Mouse (Mus musculus) intestine, embryonic 15.5 days (tissue): ENCODE results near the gene Prss32. TPM values are rescaled to one million over a fixed set of nuclear protein-coding genes. Genes with fewer than 3 reads are reported as not detected.

ENCODE experiments used
- polyA plus RNA-seq: library from polyadenylated mRNA; unstranded; fragments of >200 nt; fragmentation: Nextera tagmentation; extraction: Ambion mirVana; gene quantifications from 2 replicates; pipeline ENCODE4 v1.2.1, GENCODE M21; 2015

Prss32 gene
- polyA plus RNA-seq, 1 experiment from 2014 or later: 5.1 TPM

Other genes with a start within 250 kb of the Prss32 start
- gene Zfp13, start 244.4 kb upstream of the Prss32 start, polyA plus RNA-seq: 10.4 and 10.5 TPM in 2 replicates
- 0.14 TPM in 1 of 2 replicates, not detected in the other for gene Zscan10, start 243.0 kb upstream of the Prss32 start, polyA plus RNA-seq
- gene Mmp25, start 198.6 kb upstream of the Prss32 start, polyA plus RNA-seq: 0.69 and 0.79 TPM in 2 replicates
- 4.2 TPM in 2 replicates for gene Bicdl2, start 183.3 kb upstream of the Prss32 start, polyA plus RNA-seq
- 68.9 and 69.9 TPM in 2 replicates for gene Hcfc1r1, start 170.3 kb upstream of the Prss32 start, polyA plus RNA-seq
- gene Thoc6, start 170.0 kb upstream of the Prss32 start, polyA plus RNA-seq: 43.0 and 43.2 TPM in 2 replicates
- gene Tnfrsf12a, start 166.4 kb upstream of the Prss32 start, polyA plus RNA-seq: 24.2 and 24.8 TPM in 2 replicates
- 42.8 and 46.2 TPM in 2 replicates for gene Cldn6, start 164.6 kb upstream of the Prss32 start, polyA plus RNA-seq
- gene Cldn9, start 159.8 kb upstream of the Prss32 start, polyA plus RNA-seq: 1.3 and 2.0 TPM in 2 replicates
- 0.14 TPM in 1 of 2 replicates, not detected in the other for gene 1520401A03Rik, start 121.1 kb upstream of the Prss32 start, polyA plus RNA-seq
- gene Pkmyt1, start 117.5 kb upstream of the Prss32 start, polyA plus RNA-seq: 42.3 and 46.0 TPM in 2 replicates
- 21.8 and 22.7 TPM in 2 replicates for gene Paqr4, start 103.0 kb upstream of the Prss32 start, polyA plus RNA-seq
- 0.33 and 0.49 TPM in 2 replicates for gene Kremen2, start 98.0 kb upstream of the Prss32 start, polyA plus RNA-seq
- gene Flywch1, start 72.3 kb upstream of the Prss32 start, polyA plus RNA-seq: 48.3 and 49.4 TPM in 2 replicates
- 14.7 TPM in 2 replicates for gene Flywch2, start 57.8 kb upstream of the Prss32 start, polyA plus RNA-seq
- 408 and 435 TPM in 2 replicates for gene Srrm2, start 53.3 kb upstream of the Prss32 start, polyA plus RNA-seq
- gene Elob, start 14.7 kb upstream of the Prss32 start, polyA plus RNA-seq: 939 and 946 TPM in 2 replicates
- 0.14 and 0.20 TPM in 2 replicates for gene Prss33, start 7.8 kb upstream of the Prss32 start, polyA plus RNA-seq
- gene Prss41, start 317 bp downstream of the Prss32 start, polyA plus RNA-seq: 2.1 and 3.3 TPM in 2 replicates
- not detected in 2 replicates for gene Prss21, start 24.2 kb downstream of the Prss32 start, polyA plus RNA-seq
- not detected in 2 replicates for gene Dcpp1, start 37.0 kb downstream of the Prss32 start, polyA plus RNA-seq
- gene Dcpp2, start 37.0 kb downstream of the Prss32 start, polyA plus RNA-seq: not detected in 2 replicates
- not detected in 2 replicates for gene Dcpp3, start 73.6 kb downstream of the Prss32 start, polyA plus RNA-seq
- gene Sbp, start 97.8 kb downstream of the Prss32 start, polyA plus RNA-seq: not detected in 2 replicates
- gene Sbpl, start 111.4 kb downstream of the Prss32 start, polyA plus RNA-seq: not detected in 2 replicates
- 1.4 and 2.2 TPM in 2 replicates for gene Prss30, start 136.7 kb downstream of the Prss32 start, polyA plus RNA-seq
- not detected in 2 replicates for gene Prss22, start 154.2 kb downstream of the Prss32 start, polyA plus RNA-seq
- 0.11 and 0.18 TPM in 2 replicates for gene Prss27, start 194.3 kb downstream of the Prss32 start, polyA plus RNA-seq
- 64.5 and 66.6 TPM in 2 replicates for gene Kctd5, start 229.6 kb downstream of the Prss32 start, polyA plus RNA-seq